Comparison of ENCODE assay signal across 8 mouse cellular contexts in the genomic region with DNA sequence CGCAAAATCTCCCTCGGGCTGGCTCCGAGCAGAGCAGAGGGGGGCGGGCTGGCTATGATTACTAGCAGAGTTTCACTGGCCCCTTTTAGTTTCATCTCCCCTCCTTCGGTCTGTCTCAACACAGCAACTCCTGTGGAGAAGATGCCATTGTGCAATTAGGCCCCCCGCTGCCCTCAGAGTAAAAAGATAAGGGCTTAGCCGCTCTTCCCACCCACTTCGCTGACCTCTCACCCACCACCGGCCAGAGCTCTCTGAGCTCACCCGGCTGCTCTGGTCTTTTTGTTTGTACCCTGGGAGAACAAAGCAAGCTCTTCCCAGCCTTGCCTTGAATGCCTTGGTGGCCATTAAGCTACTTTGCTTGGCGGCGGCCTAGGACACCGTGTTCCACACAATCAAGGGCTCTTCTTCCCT. TPM values are rescaled to one million over a fixed set of nuclear protein-coding genes. Genes with fewer than 3 reads are reported as not detected.
DNase-seq lines count a peak whose midpoint lies in the region; ATAC-seq lines count a peak whose summit lies in the region.

No protein-coding gene starts in this region.

- H3K36me3 ChIP-seq in neural tube, embryonic 15.5 days = no peaks in the 10 kb centered on the region
- no peaks in the 10 kb centered on the region for H3K36me3 ChIP-seq in limb, embryonic 13.5 days

- H3K9me3 ChIP-seq in neural tube, embryonic 15.5 days (replicated peaks) = no peaks in the 10 kb centered on the region
- no peaks in the 10 kb centered on the region for H3K9me3 ChIP-seq in limb, embryonic 13.5 days

- ATAC-seq in neural tube, embryonic 15.5 days (ENCODE audit: low FRiP score) = no peak
- no peak for ATAC-seq in limb, embryonic 13.5 days (ENCODE audit: low FRiP score, low read depth)
- no peak for ATAC-seq in cerebellum, adult (ENCODE audit: insufficient number of reproducible peaks, low FRiP score, low TSS enrichment)

- no peak overlapping the region for H3K4me2 ChIP-seq in neural tube, embryonic 15.5 days
- peak overlapping the region; percentile 25; the same call in 1 of the 2 replicates for H3K4me2 ChIP-seq in limb, embryonic 13.5 days (replicated peaks)

- no peaks in the 10 kb centered on the region for H3K4me1 ChIP-seq in neural tube, embryonic 15.5 days
- no peaks in the 10 kb centered on the region for H3K4me1 ChIP-seq in limb, embryonic 13.5 days

- WGBS in neural tube, embryonic 15.5 days = 28% methylated on average over 13 of the region's 13 CpGs
- 24% methylated on average over 13 of the region's 13 CpGs for WGBS in limb, embryonic 13.5 days

- no peak overlapping the region for H3K9ac ChIP-seq in neural tube, embryonic 15.5 days (replicated peaks)
- no peak overlapping the region for H3K9ac ChIP-seq in limb, embryonic 13.5 days

- no peak overlapping the region for H3K27ac ChIP-seq in neural tube, embryonic 15.5 days (replicated peaks)
- no peak overlapping the region for H3K27ac ChIP-seq in limb, embryonic 13.5 days

- H3K4me3 ChIP-seq in neural tube, embryonic 15.5 days (replicated peaks) = no peak overlapping the region
- no peak overlapping the region for H3K4me3 ChIP-seq in limb, embryonic 13.5 days

- no peaks in the 10 kb centered on the region for H3K27me3 ChIP-seq in neural tube, embryonic 15.5 days (replicated peaks)
- peaks cover 8% of the 10 kb centered on the region; the same call in 1 of the 2 replicates for H3K27me3 ChIP-seq in limb, embryonic 13.5 days

- peak; percentile 10 to 19 for DNase-seq in cerebellum, postnatal 10 days
- no peak for DNase-seq in cerebellum, adult 11-12 months
- DNase-seq in neural tube, embryonic 10.5 days (ENCODE audit: extremely low spot score, low spot score) = peak; percentile 43
- peak; percentile 55 for DNase-seq in testis, postnatal 10 days (ENCODE audit: low spot score)
- DNase-seq in layer of hippocampus, postnatal 36 days = no peak

RNA-seq across cellular contexts. Expression of gene Rbbp7, which starts 32.8 kb away (rescaled TPM):
- polyA plus RNA-seq in neural tube, embryonic 15.5 days (2015; fragmentation: Nextera tagmentation; extraction: Ambion mirVana) = 220 and 316 TPM in 2 replicates
- 491 and 493 TPM in 2 replicates for polyA plus RNA-seq in limb, embryonic 13.5 days (2015; fragmentation: Nextera tagmentation; extraction: Ambion mirVana)
- total RNA-seq in layer of hippocampus, postnatal 36 days (2021) = 100 to 1,000 TPM; 154 to 164 TPM

Comparison
In these comparisons a context has a peak if more than half of its experiments do, and no peak if none do; other contexts are left out.
1. DNase-seq: peak in cerebellum, postnatal 10 days (2 of 2), neural tube, embryonic 10.5 days (single experiment) and testis, postnatal 10 days (single experiment); none in cerebellum, adult 11-12 months (single experiment) and layer of hippocampus, postnatal 36 days (0 of 2).